Mouse (Mus musculus) lung, postnatal 0 days (tissue): ENCODE results near the gene Wdr18. TPM values are rescaled to one million over a fixed set of nuclear protein-coding genes. Genes with fewer than 3 reads are reported as not detected.

Experiments
- ATAC-seq: fragments of 200-750 bp; cut with Nextera tagmentation; 2 replicates; pipeline ENCODE4 v1.8.0; 2017; ENCODE audit warnings: moderate library complexity
- DNase-seq: peaks from one replicate; pipeline ENCODE4 v3.0.0-alpha.2; 2016; ENCODE audit warnings: low spot score
- H3K27ac ChIP-seq: fragments of 300-500 bp; sonication (generic); 2 replicates; pipeline ENCODE4 v1.5.1; 2014; ENCODE audit warnings: antibody characterized with exemption, mild to moderate bottlenecking, low read length, mixed read lengths
- H3K27me3 ChIP-seq: fragments of 300-500 bp; sonication (generic); replicated peaks from 2 replicates; pipeline ENCODE4 v1.6.1; 2014; ENCODE audit warnings: low read length, mixed read lengths; ENCODE audit not compliant: insufficient read depth
- H3K36me3 ChIP-seq: fragments of 300-500 bp; sonication (generic); 2 replicates; pipeline ENCODE4 v1.6.1; 2014; ENCODE audit warnings: low read length, mixed read lengths; ENCODE audit not compliant: insufficient read depth
- H3K4me1 ChIP-seq: fragments of 300-500 bp; sonication (generic); 2 replicates; pipeline ENCODE4 v1.6.1; 2014; ENCODE audit warnings: antibody characterized with exemption, low read depth, low read length, mixed read lengths; ENCODE audit not compliant: insufficient read depth
- H3K4me2 ChIP-seq: fragments of 300-500 bp; sonication (generic); replicated peaks from 2 replicates; pipeline ENCODE4 v1.6.1; 2014; ENCODE audit warnings: low read depth, mild to moderate bottlenecking, low read length, moderate library complexity, mixed read lengths
- H3K4me3 ChIP-seq: fragments of 300-500 bp; sonication (generic); 2 replicates; pipeline ENCODE4 v1.5.1; 2014; ENCODE audit warnings: low read depth, low read length
- H3K9ac ChIP-seq: fragments of 300-500 bp; sonication (generic); replicated peaks from 2 replicates; pipeline ENCODE4 v1.6.1; 2014; ENCODE audit warnings: low read depth, mild to moderate bottlenecking
- H3K9me3 ChIP-seq: fragments of 300-500 bp; sonication (generic); 2 replicates; pipeline ENCODE4 v1.6.1; 2016; ENCODE audit warnings: low read length, mixed read lengths
- CTCF ChIP-seq: IDR thresholded peaks from 2 replicates; pipeline ENCODE4 v1.5.1; 2016; ENCODE audit warnings: antibody characterized with exemption, mild to moderate bottlenecking
- EP300 ChIP-seq: IDR thresholded peaks from 2 replicates; pipeline ENCODE4 v1.6.1; 2016; ENCODE audit warnings: antibody characterized with exemption, mild to moderate bottlenecking, control low read depth
- WGBS: fragments of 180-500 bp; shearing (Covaris S2); extraction: QIAGEN DNeasy Blood & Tissue Kit; methylation state at CpG from one replicate; pipeline ENCODE4 v1.1.7; 2014; 5-methylcytosine and 5-hydroxymethylcytosine counted together
- polyA plus RNA-seq: library from polyadenylated mRNA; unstranded; fragments of >200 nt; fragmentation: Nextera tagmentation; extraction: Ambion mirVana; gene quantifications from 2 replicates; pipeline ENCODE4 v1.2.1, GENCODE M21; 2015

Gene Wdr18
- polyA plus RNA-seq, 1 experiment from 2014 or later: 44.2 TPM

GRCm38 (mm10) chr10:79929967-79930825, 29.8 kb upstream of the Wdr18 start:
- Histone ChIP-seq H3K9ac (no peak overlapping the region), H3K27ac (peak overlapping the region; percentile 54; the same call in 1 of the 2 replicates), H3K9me3 (no peaks in the 10 kb centered on the region), H3K36me3 (peaks cover 12% of the 10 kb centered on the region; the same call in 1 of the 2 replicates), H3K27me3 (no peaks in the 10 kb centered on the region), H3K4me3 (no peak overlapping the region), H3K4me1 (peaks cover 46% of the 10 kb centered on the region), H3K4me2 (no peak overlapping the region)
- no peak for TF ChIP-seq EP300
- TF ChIP-seq CTCF: no peak
- 89% methylated on average over 18 of the region's 18 CpGs for WGBS
- no peak for ATAC-seq
- DNase-seq: no peak

GRCm38 (mm10) chr10:79930826-79931186, 29.1 kb upstream of the Wdr18 start:
- peaks cover 50% of the 10 kb centered on the region for H3K4me1 ChIP-seq

DNA sequence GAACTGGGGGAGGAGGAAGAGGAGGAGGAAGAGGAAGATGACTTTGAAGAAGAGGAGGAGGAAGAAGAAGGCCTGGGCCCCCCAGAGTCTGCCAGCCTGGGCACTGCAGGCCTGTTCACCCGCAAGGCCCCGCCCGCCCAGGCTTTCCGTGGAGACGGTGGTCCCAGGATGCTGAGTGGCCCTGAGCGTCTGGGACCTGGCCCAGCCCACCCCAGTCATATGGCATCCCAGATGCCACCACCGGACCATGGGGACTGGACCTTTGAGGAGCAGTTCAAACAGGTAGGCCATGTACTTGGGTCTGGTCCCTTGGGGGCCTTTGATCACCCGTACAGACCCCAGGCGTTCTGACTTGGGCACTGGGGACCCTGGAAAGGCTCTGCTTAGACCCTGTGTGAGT, 28.2 kb upstream of the Wdr18 start:
- no peak overlapping the region for H3K4me2 ChIP-seq
- ATAC-seq: no peak
- 79% methylated on average over 9 of the region's 9 CpGs for WGBS
- TF ChIP-seq CTCF: no peak
- no peak for TF ChIP-seq EP300
- no peak overlapping the region for H3K4me3 ChIP-seq
- peaks cover 53% of the 10 kb centered on the region for H3K4me1 ChIP-seq
- no peaks in the 10 kb centered on the region for H3K27me3 ChIP-seq
- H3K36me3 ChIP-seq: peaks cover 12% of the 10 kb centered on the region; the same call in 1 of the 2 replicates
- no peak overlapping the region for H3K9ac ChIP-seq
- no peaks in the 10 kb centered on the region for H3K9me3 ChIP-seq
- peak overlapping the region; percentile 16 for H3K27ac ChIP-seq
- no peak for DNase-seq

More at GRCm38 (mm10) chr10:79930826-79931186, 29.1 kb upstream of the Wdr18 start:
- Histone ChIP-seq H3K4me3 (no peak overlapping the region), H3K27me3 (no peaks in the 10 kb centered on the region), H3K4me2 (no peak overlapping the region), H3K9ac (no peak overlapping the region), H3K36me3 (peaks cover 12% of the 10 kb centered on the region; the same call in 1 of the 2 replicates), H3K9me3 (no peaks in the 10 kb centered on the region), H3K27ac (no peak overlapping the region)
- WGBS: 87% methylated on average over 16 of the region's 16 CpGs
- no peak for ATAC-seq
- DNase-seq: no peak
- TF ChIP-seq CTCF: no peak
- TF ChIP-seq EP300: no peak

DNA sequence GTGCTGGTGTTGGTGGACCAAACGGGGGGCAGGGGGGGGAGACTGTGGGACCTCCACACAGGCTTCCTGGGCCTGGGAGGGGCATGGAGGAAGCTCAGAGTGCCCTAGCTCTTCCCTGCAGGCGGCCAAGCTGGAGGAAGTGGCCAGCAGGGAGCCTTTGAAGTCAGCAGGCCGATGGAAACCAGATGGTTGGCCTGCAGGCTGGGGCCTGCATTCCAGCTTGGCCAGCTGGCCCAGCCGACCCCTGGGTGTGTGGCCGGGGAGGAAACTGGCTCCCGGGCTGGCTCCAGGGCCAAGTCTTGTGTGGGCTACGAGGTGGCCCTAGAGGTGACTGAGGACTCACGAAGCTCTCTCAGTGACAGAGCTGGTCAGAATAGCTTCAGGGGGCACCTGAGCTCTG, 27.2 kb upstream of the Wdr18 start:
- DNase-seq: peak; percentile 91

GRCm38 (mm10) chr10:79933145-79933679, 26.7 kb upstream of the Wdr18 start:
- 50% methylated on average over 9 of the region's 9 CpGs for WGBS
- no peak for TF ChIP-seq CTCF
- no peak for TF ChIP-seq EP300
- H3K27me3 ChIP-seq: no peaks in the 10 kb centered on the region
- no peak for ATAC-seq
- H3K9me3 ChIP-seq: no peaks in the 10 kb centered on the region
- peaks cover 67% of the 10 kb centered on the region for H3K4me1 ChIP-seq
- no peak overlapping the region for H3K4me2 ChIP-seq
- H3K36me3 ChIP-seq: peaks cover 12% of the 10 kb centered on the region; the same call in 1 of the 2 replicates
- H3K4me3 ChIP-seq: no peak overlapping the region
- no peak for DNase-seq
- no peak overlapping the region for H3K9ac ChIP-seq
- peak overlapping the region; percentile 65 for H3K27ac ChIP-seq

More for the DNA sequence above, 27.2 kb upstream of the Wdr18 start:
- ATAC-seq: peak; percentile 6
- Histone ChIP-seq H3K36me3 (peaks cover 12% of the 10 kb centered on the region; the same call in 1 of the 2 replicates), H3K4me2 (no peak overlapping the region), H3K4me1 (peaks cover 62% of the 10 kb centered on the region), H3K9me3 (no peaks in the 10 kb centered on the region), H3K9ac (no peak overlapping the region), H3K27ac (peak overlapping the region; percentile 51), H3K27me3 (no peaks in the 10 kb centered on the region), H3K4me3 (no peak overlapping the region)
- TF ChIP-seq EP300 (0 out of 2 replicates have a peak, but pooled peaks have one; percentile 29), CTCF (peak; percentile 40)
- 26% methylated on average over 8 of the region's 8 CpGs for WGBS

GRCm38 (mm10) chr10:79933861-79934260, 26.1 kb upstream of the Wdr18 start:
- 58% methylated on average over 6 of the region's 6 CpGs for WGBS

More at GRCm38 (mm10) chr10:79933861-79934260, 26.1 kb upstream of the Wdr18 start:
- Histone ChIP-seq H3K4me1 (peaks cover 67% of the 10 kb centered on the region), H3K27me3 (no peaks in the 10 kb centered on the region), H3K9me3 (no peaks in the 10 kb centered on the region), H3K36me3 (peaks cover 12% of the 10 kb centered on the region; the same call in 1 of the 2 replicates), H3K9ac (no peak overlapping the region), H3K4me3 (no peak overlapping the region), H3K27ac (peak overlapping the region; percentile 65), H3K4me2 (no peak overlapping the region)
- DNase-seq: no peak
- no peak for ATAC-seq
- no peak for TF ChIP-seq EP300
- TF ChIP-seq CTCF: no peak
